Mouse (Mus musculus) liver, adult 2 months (tissue): ENCODE results near the gene Zc3h4. TPM values are rescaled to one million over a fixed set of nuclear protein-coding genes. Genes with fewer than 3 reads are reported as not detected.

Experiments used
- DNase-seq: peaks from one replicate; pipeline ENCODE4 v3.0.0-alpha.2; 2011; ENCODE audit warnings: low read depth, low spot score; ENCODE audit errors: extremely low read depth
- H3K27ac ChIP-seq: fragments of 200-500 bp; replicated peaks from 2 replicates; pipeline ENCODE4 v1.5.1; 2012; ENCODE audit warnings: low read depth, mild to moderate bottlenecking, control low read depth, inconsistent platforms, low read length; ENCODE audit not compliant: insufficient read depth
- H3K27me3 ChIP-seq: fragments of 200-500 bp; 2 replicates; pipeline ENCODE4 v1.6.1; 2012; ENCODE audit warnings: mild to moderate bottlenecking, moderate library complexity, low read length, inconsistent platforms; ENCODE audit not compliant: control insufficient read depth, insufficient read depth
- H3K36me3 ChIP-seq: fragments of 200-500 bp; 2 replicates; pipeline ENCODE4 v1.6.1; 2012; ENCODE audit warnings: low read length, inconsistent platforms; ENCODE audit not compliant: control insufficient read depth, insufficient read depth
- H3K4me1 ChIP-seq: fragments of 200-500 bp; 2 replicates; pipeline ENCODE4 v1.6.1; 2011; ENCODE audit warnings: low read length; ENCODE audit not compliant: control insufficient read depth, insufficient read depth
- H3K4me3 ChIP-seq: fragments of 200-500 bp; 2 replicates; pipeline ENCODE4 v1.5.1; 2011; ENCODE audit warnings: low read depth, mild to moderate bottlenecking, control low read depth, low read length, moderate library complexity; ENCODE audit not compliant: insufficient read depth
- H3K79me2 ChIP-seq: fragments of 200-500 bp; 2 replicates; pipeline ENCODE4 v1.6.1; 2012; ENCODE audit warnings: inconsistent platforms, mild to moderate bottlenecking, low read length, moderate library complexity; ENCODE audit not compliant: control insufficient read depth, insufficient read depth
- H3K9ac ChIP-seq: fragments of 200-500 bp; 2 replicates; pipeline ENCODE4 v1.6.1; 2012; ENCODE audit warnings: low read depth, mild to moderate bottlenecking, control low read depth, inconsistent platforms, low read length
- CTCF ChIP-seq: fragments of 200-500 bp; IDR thresholded peaks from 2 replicates; pipeline ENCODE4 v1.5.1; 2011; ENCODE audit warnings: low read depth, low read length, control low read depth
- POLR2A ChIP-seq: fragments of 200-500 bp; IDR thresholded peaks from 2 replicates; pipeline ENCODE4 v1.6.1; 2011; ENCODE audit warnings: low read length, control low read depth; ENCODE audit not compliant: insufficient read depth; ENCODE audit errors: extremely low read depth
- WGBS: fragments of 180-500 bp; shearing (Covaris S2); methylation state at CpG from one replicate; pipeline ENCODE4 v1.1.7; 2018; 5-methylcytosine and 5-hydroxymethylcytosine counted together
- polyA plus RNA-seq: library from polyadenylated mRNA; depleted of rRNA; stranded (reverse); fragments of >200 nt; gene quantifications from 2 replicates; pipeline ENCODE4 v1.2.3, GENCODE M21; 2012; rRNA removed
- total RNA-seq: library from RNA; depleted of rRNA; stranded (reverse); fragments of >200 nt; gene quantifications from 2 replicates; pipeline ENCODE4 v1.2.3, GENCODE M21; 2014; rRNA removed

Zc3h4 gene
- total RNA-seq (5.2 and 7.5 TPM in 2 replicates), polyA plus RNA-seq (11.1 and 14.3 TPM in 2 replicates)

GRCm38 (mm10) chr7:16400689-16401611 lies at the start of gene Zc3h4:
Gene Zc3h4, plus strand, starts transcription at chr7:16400910.
- Histone ChIP-seq H3K36me3 (no peaks in the 10 kb centered on the region), H3K4me1 (peaks cover 35% of the 10 kb centered on the region), H3K27me3 (no peaks in the 10 kb centered on the region), H3K9ac (peak within 1 kb of the TSS; percentile 99), H3K4me3 (peak within 1 kb of the TSS; percentile 95), H3K79me2 (peaks cover 2% of the 10 kb centered on the region; the same call in 1 of the 2 replicates), H3K27ac (peak within 1 kb of the TSS; percentile 100)
- WGBS = 2% methylated on average over 60 of the region's 85 CpGs
- TF ChIP-seq CTCF (no peak), POLR2A (peak; percentile 76)
- DNase-seq = peak; percentile 68

- Histone ChIP-seq H3K4me3 (no peak overlapping the region), H3K4me1 (no peaks in the 10 kb centered on the region), H3K27ac (no peak overlapping the region), H3K36me3 (peaks cover 15% of the 10 kb centered on the region), H3K9ac (no peak overlapping the region), H3K79me2 (no peaks in the 10 kb centered on the region), H3K27me3 (no peaks in the 10 kb centered on the region)
- no peak for DNase-seq
- WGBS = 80% methylated on average over 3 of the region's 3 CpGs
- no peak for TF ChIP-seq POLR2A
- TF ChIP-seq CTCF = no peak
Measured at GRCm38 (mm10) chr7:16355854-16356594, 44.7 kb upstream of the Zc3h4 start.

GRCm38 (mm10) chr7:16357602-16358001 lies 43.1 kb upstream of the Zc3h4 start:
- 81% methylated on average over 3 of the region's 3 CpGs for WGBS
- no peak overlapping the region for H3K4me3 ChIP-seq
- no peak for TF ChIP-seq CTCF
- TF ChIP-seq POLR2A = no peak
- H3K36me3 ChIP-seq = peaks cover 15% of the 10 kb centered on the region; the same call in 1 of the 2 replicates
- H3K27ac ChIP-seq = no peak overlapping the region
- H3K27me3 ChIP-seq = no peaks in the 10 kb centered on the region
- H3K4me1 ChIP-seq = no peaks in the 10 kb centered on the region
- H3K79me2 ChIP-seq = no peaks in the 10 kb centered on the region
- H3K9ac ChIP-seq = no peak overlapping the region
- DNase-seq = no peak

- Histone ChIP-seq H3K79me2 (no peaks in the 10 kb centered on the region), H3K27ac (peak overlapping the region; percentile 53), H3K27me3 (no peaks in the 10 kb centered on the region), H3K4me3 (no peak overlapping the region), H3K9ac (no peak overlapping the region), H3K36me3 (peaks cover 4% of the 10 kb centered on the region; the same call in 1 of the 2 replicates), H3K4me1 (peaks cover 15% of the 10 kb centered on the region; the same call in 1 of the 2 replicates)
- TF ChIP-seq CTCF = no peak
- no peak for TF ChIP-seq POLR2A
- WGBS = 24% methylated on average over 1 of the region's 1 CpGs
- peak; percentile 78 for DNase-seq
Measured at GRCm38 (mm10) chr7:16364319-16364718, 36.4 kb upstream of the Zc3h4 start.

GRCm38 (mm10) chr7:16364901-16365500 lies 35.7 kb upstream of the Zc3h4 start:
- H3K36me3 ChIP-seq = peaks cover 4% of the 10 kb centered on the region; the same call in 1 of the 2 replicates
- H3K27me3 ChIP-seq = no peaks in the 10 kb centered on the region
- H3K4me3 ChIP-seq = no peak overlapping the region
- 84% methylated on average over 4 of the region's 4 CpGs for WGBS
- H3K9ac ChIP-seq = no peak overlapping the region
- TF ChIP-seq POLR2A (no peak), CTCF (no peak)
- H3K27ac ChIP-seq = peak overlapping the region; percentile 17
- H3K79me2 ChIP-seq = no peaks in the 10 kb centered on the region
- peaks cover 15% of the 10 kb centered on the region; the same call in 1 of the 2 replicates for H3K4me1 ChIP-seq
- peak; percentile 18 for DNase-seq
